Mouse (Mus musculus) kidney, embryonic 14.5 days (tissue): ENCODE results near the gene Serpina1e. TPM values are rescaled to one million over a fixed set of nuclear protein-coding genes. Genes with fewer than 3 reads are reported as not detected.

ENCODE experiments used
- ATAC-seq: fragments of 200-750 bp; cut with Nextera tagmentation; 2 replicates; pipeline ENCODE4 v1.8.0; 2017; ENCODE audit warnings: moderate number of reproducible peaks, mild to moderate bottlenecking, moderate TSS enrichment, moderate library complexity; ENCODE audit not compliant: low FRiP score, low TSS enrichment
- H3K27ac ChIP-seq: fragments of 300-500 bp; sonication (generic); 2 replicates; pipeline ENCODE4 v1.5.1; 2014; ENCODE audit warnings: low read depth, mild to moderate bottlenecking, low read length, moderate library complexity, mixed read lengths
- H3K27me3 ChIP-seq: fragments of 300-500 bp; sonication (generic); 2 replicates; pipeline ENCODE4 v1.6.1; 2014; ENCODE audit warnings: mild to moderate bottlenecking, low read length; ENCODE audit not compliant: control insufficient read depth, insufficient read depth
- H3K36me3 ChIP-seq: fragments of 300-500 bp; sonication (generic); 2 replicates; pipeline ENCODE4 v1.6.1; 2014; ENCODE audit warnings: low read length, mixed read lengths; ENCODE audit not compliant: control insufficient read depth, insufficient read depth
- H3K4me1 ChIP-seq: fragments of 300-500 bp; sonication (generic); 2 replicates; pipeline ENCODE4 v1.6.1; 2014; ENCODE audit warnings: low read length, mixed read lengths; ENCODE audit not compliant: control insufficient read depth, insufficient read depth
- H3K4me2 ChIP-seq: fragments of 300-500 bp; sonication (generic); replicated peaks from 2 replicates; pipeline ENCODE4 v1.6.1; 2014; ENCODE audit warnings: low read depth, mild to moderate bottlenecking, low read length
- H3K4me3 ChIP-seq: fragments of 300-500 bp; sonication (generic); 2 replicates; pipeline ENCODE4 v1.5.1; 2014; ENCODE audit warnings: mild to moderate bottlenecking, low read length
- H3K9ac ChIP-seq: fragments of 300-500 bp; sonication (generic); 2 replicates; pipeline ENCODE4 v1.6.1; 2014; ENCODE audit warnings: low read depth, mild to moderate bottlenecking, low read length, moderate library complexity
- H3K9me3 ChIP-seq: fragments of 300-500 bp; sonication (generic); 2 replicates; pipeline ENCODE4 v1.6.1; 2016; ENCODE audit warnings: low read length; ENCODE audit not compliant: control insufficient read depth
- WGBS: fragments of 180-500 bp; shearing (Covaris S2); extraction: QIAGEN DNeasy Blood & Tissue Kit; methylation state at CpG from one replicate; pipeline ENCODE4 v1.1.7; 2014; 5-methylcytosine and 5-hydroxymethylcytosine counted together
- polyA plus RNA-seq: library from polyadenylated mRNA; unstranded; fragments of >200 nt; fragmentation: Nextera tagmentation; extraction: Ambion mirVana; gene quantifications from 2 replicates; pipeline ENCODE4 v1.2.1, GENCODE M21; 2014

Gene Serpina1e
- polyA plus RNA-seq, 1 experiment from 2014 or later: 0.19 TPM

- H3K27ac ChIP-seq: no peak within 1 kb of the TSS
- H3K27me3 ChIP-seq: no peaks in the 10 kb centered on the region
- WGBS: 91% methylated on average over 6 of the region's 6 CpGs
- no peak within 1 kb of the TSS for H3K9ac ChIP-seq
- ATAC-seq: no peak
- no peaks in the 10 kb centered on the region for H3K36me3 ChIP-seq
- H3K9me3 ChIP-seq: no peaks in the 10 kb centered on the region
- no peak within 1 kb of the TSS for H3K4me2 ChIP-seq
- no peaks in the 10 kb centered on the region for H3K4me1 ChIP-seq
- H3K4me3 ChIP-seq: no peak within 1 kb of the TSS
Observed at GRCm38 (mm10) chr12:103989857-103990256, 31.1 kb upstream of the Serpina1e start, which contains the start of gene Serpina11. Gene Serpina11 (minus strand): TSS chr12:103989957.

- H3K27me3 ChIP-seq: no peaks in the 10 kb centered on the region
- 66% methylated on average over 2 of the region's 2 CpGs for WGBS
- no peak overlapping the region for H3K4me2 ChIP-seq
- ATAC-seq: no peak
- no peak overlapping the region for H3K27ac ChIP-seq
- no peak overlapping the region for H3K9ac ChIP-seq
- H3K4me3 ChIP-seq: no peak overlapping the region
- no peaks in the 10 kb centered on the region for H3K9me3 ChIP-seq
- H3K4me1 ChIP-seq: no peaks in the 10 kb centered on the region
- H3K36me3 ChIP-seq: no peaks in the 10 kb centered on the region
Observed at GRCm38 (mm10) chr12:103989514-103989767, 30.7 kb upstream of the Serpina1e start.

GRCm38 (mm10) chr12:103988754-103989513 is 30.2 kb upstream of the Serpina1e start:
- WGBS: 49% methylated on average over 14 of the region's 14 CpGs
- Histone ChIP-seq H3K4me2 (no peak overlapping the region), H3K9me3 (no peaks in the 10 kb centered on the region), H3K4me1 (no peaks in the 10 kb centered on the region), H3K4me3 (no peak overlapping the region), H3K9ac (no peak overlapping the region), H3K27ac (no peak overlapping the region), H3K36me3 (no peaks in the 10 kb centered on the region), H3K27me3 (no peaks in the 10 kb centered on the region)
- no peak for ATAC-seq

GRCm38 (mm10) chr12:103985868-103986267 is 27.1 kb upstream of the Serpina1e start:
- Histone ChIP-seq H3K4me2 (no peak overlapping the region), H3K4me1 (no peaks in the 10 kb centered on the region), H3K9ac (no peak overlapping the region), H3K36me3 (no peaks in the 10 kb centered on the region), H3K4me3 (no peak overlapping the region), H3K9me3 (no peaks in the 10 kb centered on the region), H3K27me3 (no peaks in the 10 kb centered on the region), H3K27ac (no peak overlapping the region)
- 68% methylated on average over 5 of the region's 5 CpGs for WGBS
- ATAC-seq: no peak

GRCm38 (mm10) chr12:103984935-103985334 is 26.2 kb upstream of the Serpina1e start:
- no peak overlapping the region for H3K4me3 ChIP-seq
- no peaks in the 10 kb centered on the region for H3K9me3 ChIP-seq
- no peaks in the 10 kb centered on the region for H3K4me1 ChIP-seq
- H3K27ac ChIP-seq: no peak overlapping the region
- H3K27me3 ChIP-seq: no peaks in the 10 kb centered on the region
- no peak overlapping the region for H3K9ac ChIP-seq
- ATAC-seq: no peak
- H3K36me3 ChIP-seq: no peaks in the 10 kb centered on the region
- H3K4me2 ChIP-seq: no peak overlapping the region
- 63% methylated on average over 4 of the region's 4 CpGs for WGBS

GRCm38 (mm10) chr12:103981646-103982360 is 23.0 kb upstream of the Serpina1e start:
- Histone ChIP-seq H3K4me1 (no peaks in the 10 kb centered on the region), H3K36me3 (no peaks in the 10 kb centered on the region), H3K4me3 (no peak overlapping the region), H3K27ac (no peak overlapping the region), H3K27me3 (no peaks in the 10 kb centered on the region), H3K9ac (no peak overlapping the region), H3K4me2 (no peak overlapping the region), H3K9me3 (no peaks in the 10 kb centered on the region)
- WGBS: 80% methylated on average over 7 of the region's 7 CpGs
- ATAC-seq: no peak

GRCm38 (mm10) chr12:103978294-103978693 is 19.5 kb upstream of the Serpina1e start:
- 83% methylated on average over 10 of the region's 10 CpGs for WGBS
- Histone ChIP-seq H3K9ac (0 out of 2 replicates have a peak overlapping the region, but pooled peaks have one; percentile 18), H3K9me3 (no peaks in the 10 kb centered on the region), H3K4me1 (no peaks in the 10 kb centered on the region), H3K27me3 (no peaks in the 10 kb centered on the region), H3K27ac (no peak overlapping the region), H3K36me3 (no peaks in the 10 kb centered on the region), H3K4me2 (no peak overlapping the region), H3K4me3 (no peak overlapping the region)
- no peak for ATAC-seq

- no peaks in the 10 kb centered on the region for H3K36me3 ChIP-seq
- no peak overlapping the region for H3K4me3 ChIP-seq
- H3K9ac ChIP-seq: 0 out of 2 replicates have a peak overlapping the region, but pooled peaks have one; percentile 18
- peak; percentile 46; the same call in 1 of the 2 replicates for ATAC-seq
- H3K27me3 ChIP-seq: no peaks in the 10 kb centered on the region
- no peak overlapping the region for H3K27ac ChIP-seq
- WGBS: 30% methylated on average over 5 of the region's 5 CpGs
- H3K4me2 ChIP-seq: no peak overlapping the region
- no peaks in the 10 kb centered on the region for H3K4me1 ChIP-seq
- no peaks in the 10 kb centered on the region for H3K9me3 ChIP-seq
Observed at GRCm38 (mm10) chr12:103977846-103978245, 19.1 kb upstream of the Serpina1e start.

GRCm38 (mm10) chr12:103977060-103977459 is 18.3 kb upstream of the Serpina1e start:
- H3K4me1 ChIP-seq: no peaks in the 10 kb centered on the region
- ATAC-seq: no peak
- no peak overlapping the region for H3K9ac ChIP-seq
- no peak overlapping the region for H3K27ac ChIP-seq
- H3K36me3 ChIP-seq: no peaks in the 10 kb centered on the region
- no peak overlapping the region for H3K4me2 ChIP-seq
- H3K4me3 ChIP-seq: no peak overlapping the region
- WGBS: 64% methylated on average over 3 of the region's 3 CpGs
- H3K27me3 ChIP-seq: no peaks in the 10 kb centered on the region
- no peaks in the 10 kb centered on the region for H3K9me3 ChIP-seq
